Mouse (Mus musculus): ENCODE data around the gene Gm5741.

GRCm38 (mm10) chr8:85037366-85037680, 30.5 kb downstream of the Gm5741 start:
- TF ChIP-seq CTCF (IDR thresholded peaks at IDR 0.05; ENCODE audit: control insufficient read depth, insufficient read depth, insufficient replicate concordance, low read depth, low read length) (no peak), POLR2A (IDR thresholded peaks at IDR 0.05; ENCODE audit: control insufficient read depth, low read depth, low read length) (no peak)
